In the genomic region with DNA sequence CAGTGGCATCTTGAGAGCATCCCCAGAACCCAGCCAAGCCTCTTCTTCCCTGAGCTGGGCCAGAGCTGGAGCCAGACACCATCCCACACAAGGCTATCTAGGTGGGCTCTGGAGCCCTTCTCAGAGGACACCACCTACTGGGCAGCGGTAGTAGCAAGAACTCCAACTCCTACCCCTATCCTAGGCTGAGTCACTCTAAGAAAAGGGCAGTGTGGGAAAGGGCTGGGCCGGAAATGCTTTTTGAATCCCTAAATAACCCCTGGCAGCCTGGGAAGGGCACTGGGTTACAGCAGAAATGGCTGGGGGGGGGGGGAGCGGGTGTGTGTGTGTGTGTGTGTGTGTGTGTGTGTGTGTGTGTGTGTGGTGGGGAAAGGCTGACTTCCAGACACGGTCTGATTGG, we compare ENCODE assay signal across 13 mouse cellular contexts. TPM values are rescaled to one million over a fixed set of nuclear protein-coding genes. Genes with fewer than 3 reads are reported as not detected.
A peak's percentile ranks its signal among the peaks of the same experiment; 100 is the strongest.
DNase-seq lines count a peak whose midpoint lies in the region; ATAC-seq and TF ChIP-seq lines count a peak whose summit lies in the region.
"Had no signal": no experiment of that assay in that cellular context is flagged by ENCODE, and none has a peak within 500 bp of the region (broad histone marks: within the 10 kb centered on the region; RNA-seq: fewer than 3 reads in every experiment).

No protein-coding gene starts in this region.

- WGBS in liver, embryonic 14.5 days (ENCODE audit: insufficient replicate concordance), result 70% methylated on average over 3 of the region's 4 CpGs
- WGBS in liver, embryonic 11.5 days, result 52% methylated on average over 3 of the region's 4 CpGs
- WGBS in heart, adult 2 months, result 22% methylated on average over 3 of the region's 4 CpGs

- TF ChIP-seq POLR2A in heart, adult 2 months (IDR thresholded peaks at IDR 0.05; ENCODE audit: insufficient read depth, low read depth, low read length), result no peak

- H3K27me3 ChIP-seq in liver, embryonic 14.5 days (ENCODE audit: control insufficient read depth, insufficient read depth, low read length), result no peaks in the 10 kb centered on the region
- no peaks in the 10 kb centered on the region for H3K27me3 ChIP-seq in liver, embryonic 11.5 days (replicated peaks; ENCODE audit: control insufficient read depth, insufficient read depth, low read length)
- H3K27me3 ChIP-seq in heart, adult 2 months (ENCODE audit: control insufficient read depth, insufficient read depth, low read length), result no peaks in the 10 kb centered on the region
- H3K27me3 ChIP-seq: limb, embryonic 15.5 days had no signal

- no peak for ATAC-seq in liver, embryonic 14.5 days (ENCODE audit: insufficient read depth)
- no peak for ATAC-seq in liver, embryonic 11.5 days (replicated peaks; ENCODE audit: low FRiP score)
- ATAC-seq: midbrain, embryonic 16.5 days had no signal

- no peak overlapping the region for H3K4me2 ChIP-seq in liver, embryonic 14.5 days (ENCODE audit: low read depth)
- H3K4me2 ChIP-seq in liver, embryonic 11.5 days, result no peak overlapping the region
- H3K4me2 ChIP-seq: limb, embryonic 15.5 days had no signal

- TF ChIP-seq EP300 in liver, embryonic 14.5 days (IDR thresholded peaks at IDR 0.05; ENCODE audit: low read depth), result no peak
- 0 out of 2 replicates have a peak, but pooled peaks have one; percentile 58 for TF ChIP-seq EP300 in heart, adult 2 months (IDR thresholded peaks at IDR 0.05; ENCODE audit: insufficient read depth, low read depth, low read length)

- no peaks in the 10 kb centered on the region for H3K9me3 ChIP-seq in liver, embryonic 14.5 days (ENCODE audit: control insufficient read depth, low read length)
- no peaks in the 10 kb centered on the region for H3K9me3 ChIP-seq in liver, embryonic 11.5 days (ENCODE audit: control insufficient read depth, low read length)
- H3K9me3 ChIP-seq: limb, embryonic 15.5 days had no signal

- 0 out of 2 replicates have a peak, but pooled peaks have one; percentile 18 for TF ChIP-seq CTCF in liver, embryonic 14.5 days (IDR thresholded peaks at IDR 0.05; ENCODE audit: low read depth)
- TF ChIP-seq CTCF in heart, adult 2 months (IDR thresholded peaks at IDR 0.05), result peak; percentile 67

- H3K27ac ChIP-seq in liver, embryonic 14.5 days, result no peak overlapping the region
- no peak overlapping the region for H3K27ac ChIP-seq in liver, embryonic 11.5 days (ENCODE audit: low read depth, low read length)
- peak overlapping the region; percentile 53 for H3K27ac ChIP-seq in heart, adult 2 months
- H3K27ac ChIP-seq: limb, embryonic 15.5 days had no signal

- no peak for DNase-seq in liver, embryonic 14.5 days (ENCODE audit: low read depth in 3 of 3, low spot score in 3 of 3)
- DNase-seq in liver, embryonic 11.5 days (ENCODE audit: low spot score), result no peak
- peak; percentile 53 to 70 for DNase-seq in heart, adult 2 months
- peak; percentile 65 for DNase-seq in heart, postnatal 4 days
- peak; percentile 37 to 52 for DNase-seq in lung, postnatal 4 days
- DNase-seq in yolk sac, embryonic 10.5 days (ENCODE audit: low spot score), result no peak
- no peak for DNase-seq in ovary, postnatal 14 days (ENCODE audit: low spot score)
- DNase-seq in frontal cortex, adult 2 months (ENCODE audit: extremely low spot score in 1 of 2, low spot score in 1 of 2), result no peak

- H3K4me1 ChIP-seq in liver, embryonic 14.5 days (replicated peaks; ENCODE audit: control insufficient read depth in 2 of 2, insufficient read depth in 2 of 2, low read length in 1 of 2), result peaks cover 4 to 17% of the 10 kb centered on the region in 2 experiments
- H3K4me1 ChIP-seq in liver, embryonic 11.5 days (replicated peaks; ENCODE audit: control insufficient read depth, insufficient read depth, low read length), result peaks cover 16% of the 10 kb centered on the region
- H3K4me1 ChIP-seq in heart, adult 2 months (ENCODE audit: control insufficient read depth, insufficient read depth, low read length), result peaks cover 18% of the 10 kb centered on the region

- H3K4me3 ChIP-seq in liver, embryonic 14.5 days (ENCODE audit: insufficient read depth in 1 of 2, low read depth in 2 of 2, low read length in 2 of 2), result no peak overlapping the region
- no peak overlapping the region for H3K4me3 ChIP-seq in liver, embryonic 11.5 days (ENCODE audit: low read depth, low read length)
- H3K4me3 ChIP-seq in heart, adult 2 months, result no peak overlapping the region
- H3K4me3 ChIP-seq: limb, embryonic 15.5 days had no signal

- intact Hi-C loops in heart, adult 2 months (cut with DNase I), result no loop called here

- no peaks in the 10 kb centered on the region for H3K79me2 ChIP-seq in heart, adult 2 months (replicated peaks; ENCODE audit: control insufficient read depth, insufficient read depth, low read length)

- peaks cover 12% of the 10 kb centered on the region for H3K36me3 ChIP-seq in liver, embryonic 14.5 days (replicated peaks; ENCODE audit: control insufficient read depth, insufficient read depth, low read depth)
- H3K36me3 ChIP-seq in liver, embryonic 11.5 days (ENCODE audit: control insufficient read depth, insufficient read depth, low read length), result peaks cover 26% of the 10 kb centered on the region
- H3K36me3 ChIP-seq in heart, adult 2 months (ENCODE audit: control insufficient read depth, insufficient read depth, low read length), result peaks cover 6% of the 10 kb centered on the region

- H3K9ac ChIP-seq in liver, embryonic 14.5 days (replicated peaks), result no peak overlapping the region
- no peak overlapping the region for H3K9ac ChIP-seq in liver, embryonic 11.5 days (ENCODE audit: low read depth, low read length)
- H3K9ac ChIP-seq in heart, adult 2 months (ENCODE audit: low read depth, low read length), result no peak overlapping the region
- H3K9ac ChIP-seq: limb, embryonic 15.5 days had no signal

RNA-seq across cellular contexts. Expression of a gene that starts 8.1 kb away (rescaled TPM):
- polyA plus RNA-seq in liver, embryonic 14.5 days (2012; rRNA removed), result 8.3 and 11.1 TPM in 2 replicates
- 6.9 and 8.9 TPM in 2 replicates for polyA plus RNA-seq in liver, embryonic 14.5 days (2014; fragmentation: Nextera tagmentation; extraction: Ambion mirVana)
- 25.6 and 25.8 TPM in 2 replicates for polyA plus RNA-seq in liver, embryonic 11.5 days (2014; fragmentation: Nextera tagmentation; extraction: Ambion mirVana)
- total RNA-seq in heart, adult 2 months (2021), result 10 to 100 TPM; 35.0 to 38.1 TPM
- 54.6 and 73.4 TPM in 2 replicates for polyA plus RNA-seq in heart, adult 2 months (2012; rRNA removed)
- total RNA-seq in heart, postnatal 4 days (2021), result 10 to 100 TPM; 62.4 to 65.8 TPM
- polyA plus RNA-seq in frontal cortex, adult 2 months (2012; rRNA removed), result 24.9 and 28.3 TPM in 2 replicates

RNA-seq across cellular contexts. Expression of a gene that starts 14.6 kb away (rescaled TPM):
- 40.2 and 41.2 TPM in 2 replicates for polyA plus RNA-seq in liver, embryonic 14.5 days (2012; rRNA removed)
- 47.0 and 50.7 TPM in 2 replicates for polyA plus RNA-seq in liver, embryonic 14.5 days (2014; fragmentation: Nextera tagmentation; extraction: Ambion mirVana)
- 32.1 and 32.7 TPM in 2 replicates for polyA plus RNA-seq in liver, embryonic 11.5 days (2014; fragmentation: Nextera tagmentation; extraction: Ambion mirVana)
- total RNA-seq in heart, adult 2 months (2021), result under 1 TPM; 0.70 to 0.84 TPM
- 3.9 and 4.1 TPM in 2 replicates for polyA plus RNA-seq in heart, adult 2 months (2012; rRNA removed)
- total RNA-seq in heart, postnatal 4 days (2021), result 1 to 10 TPM; 1.4 to 1.7 TPM
- 75.1 and 75.6 TPM in 2 replicates for polyA plus RNA-seq in frontal cortex, adult 2 months (2012; rRNA removed)

RNA-seq across cellular contexts. Expression of a gene that starts 19.6 kb away (rescaled TPM):
- 49.8 and 51.8 TPM in 2 replicates for polyA plus RNA-seq in liver, embryonic 14.5 days (2012; rRNA removed)
- 61.5 and 68.5 TPM in 2 replicates for polyA plus RNA-seq in liver, embryonic 14.5 days (2014; fragmentation: Nextera tagmentation; extraction: Ambion mirVana)
- 142 and 160 TPM in 2 replicates for polyA plus RNA-seq in liver, embryonic 11.5 days (2014; fragmentation: Nextera tagmentation; extraction: Ambion mirVana)
- total RNA-seq in heart, adult 2 months (2021), result 10 to 100 TPM; 58.1 to 68.1 TPM
- 95.9 and 96.5 TPM in 2 replicates for polyA plus RNA-seq in heart, adult 2 months (2012; rRNA removed)
- 10 to 100 TPM; 85.4 to 94.0 TPM for total RNA-seq in heart, postnatal 4 days (2021)
- 115 and 125 TPM in 2 replicates for polyA plus RNA-seq in frontal cortex, adult 2 months (2012; rRNA removed)

RNA-seq across cellular contexts. Expression of a gene that starts 21.4 kb away (rescaled TPM):
- not detected in 2 replicates for polyA plus RNA-seq in liver, embryonic 14.5 days (2012; rRNA removed)
- polyA plus RNA-seq in liver, embryonic 14.5 days (2014; fragmentation: Nextera tagmentation; extraction: Ambion mirVana), result not detected in 2 replicates
- not detected in 2 replicates for polyA plus RNA-seq in liver, embryonic 11.5 days (2014; fragmentation: Nextera tagmentation; extraction: Ambion mirVana)
- not detected for total RNA-seq in heart, adult 2 months (2021)
- polyA plus RNA-seq in heart, adult 2 months (2012; rRNA removed), result 0.23 and 0.26 TPM in 2 replicates
- total RNA-seq in heart, postnatal 4 days (2021), result not detected
- polyA plus RNA-seq in frontal cortex, adult 2 months (2012; rRNA removed), result not detected in 2 replicates
- total RNA-seq: layer of hippocampus, adult 8-10 months had no signal
- polyA plus RNA-seq: embryonic facial prominence, embryonic 11.5 days; limb, embryonic 15.5 days; midbrain, embryonic 16.5 days; stomach, embryonic 14.5 days had no signal

RNA-seq across cellular contexts. Expression of a gene that starts 24.2 kb away (rescaled TPM):
- polyA plus RNA-seq in liver, embryonic 14.5 days (2012; rRNA removed), result 1.0 and 1.1 TPM in 2 replicates
- polyA plus RNA-seq in liver, embryonic 14.5 days (2014; fragmentation: Nextera tagmentation; extraction: Ambion mirVana), result 0.27 and 0.39 TPM in 2 replicates
- 1.9 and 3.0 TPM in 2 replicates for polyA plus RNA-seq in liver, embryonic 11.5 days (2014; fragmentation: Nextera tagmentation; extraction: Ambion mirVana)
- under 1 TPM in 1 of 2 experiments, not detected in 1; 0.32 TPM for total RNA-seq in heart, adult 2 months (2021)
- 0.88 and 1.9 TPM in 2 replicates for polyA plus RNA-seq in heart, adult 2 months (2012; rRNA removed)
- under 1 TPM in 1 of 2 experiments, not detected in 1; 0.32 TPM for total RNA-seq in heart, postnatal 4 days (2021)
- polyA plus RNA-seq in frontal cortex, adult 2 months (2012; rRNA removed), result 4.5 and 4.9 TPM in 2 replicates

Comparison
In these comparisons a context has a peak if more than half of its experiments do, and no peak if none do; other contexts are left out.
1. DNase-seq: peak in heart, adult 2 months (2 of 2), heart, postnatal 4 days (single experiment) and lung, postnatal 4 days (2 of 2); none in liver, embryonic 14.5 days (0 of 3), liver, embryonic 11.5 days (single experiment), yolk sac, embryonic 10.5 days (single experiment), ovary, postnatal 14 days (single experiment) and frontal cortex, adult 2 months (0 of 2).